Mouse (Mus musculus) hindbrain, embryonic 11.5 days (tissue): Measurements from ENCODE around the gene Gm39115. TPM values are rescaled to one million over a fixed set of nuclear protein-coding genes. Genes with fewer than 3 reads are reported as not detected.
A peak's percentile ranks its signal among the peaks of the same experiment; 100 is the strongest.
"Not testable (repeated sequence)": the region's sequence is repeated elsewhere in the genome, so short reads cannot be mapped to it uniquely, and the experiment has no call there.

Source experiments
- ATAC-seq: fragments of 200-750 bp; cut with Nextera tagmentation; 2 replicates; pipeline ENCODE4 v1.8.0; 2017; ENCODE audit warnings: mild to moderate bottlenecking, moderate TSS enrichment, moderate library complexity; ENCODE audit not compliant: low FRiP score
- DNase-seq: peaks from one replicate; pipeline ENCODE4 v3.0.0-alpha.2; 2015; ENCODE audit warnings: low spot score
- H3K27ac ChIP-seq: fragments of 300-500 bp; sonication (generic); 2 replicates; pipeline ENCODE4 v1.5.1; 2014; ENCODE audit warnings: mild to moderate bottlenecking, low read depth, low read length
- H3K27me3 ChIP-seq: fragments of 300-500 bp; sonication (generic); 2 replicates; pipeline ENCODE4 v1.6.1; 2014; ENCODE audit warnings: mild to moderate bottlenecking, low read length, moderate library complexity, mixed read lengths; ENCODE audit not compliant: control insufficient read depth, insufficient read depth
- H3K36me3 ChIP-seq: fragments of 300-500 bp; sonication (generic); 2 replicates; pipeline ENCODE4 v1.6.1; 2014; ENCODE audit warnings: mild to moderate bottlenecking, low read length, moderate library complexity, mixed read lengths; ENCODE audit not compliant: control insufficient read depth, insufficient read depth
- H3K4me1 ChIP-seq: fragments of 300-500 bp; sonication (generic); replicated peaks from 2 replicates; pipeline ENCODE4 v1.6.1; 2014; ENCODE audit warnings: low read length, mixed read lengths; ENCODE audit not compliant: control insufficient read depth, insufficient read depth
- H3K4me2 ChIP-seq: fragments of 300-500 bp; sonication (generic); replicated peaks from 2 replicates; pipeline ENCODE4 v1.6.1; 2014; ENCODE audit warnings: mild to moderate bottlenecking, low read depth, low read length
- H3K4me3 ChIP-seq: fragments of 300-500 bp; sonication (generic); 2 replicates; pipeline ENCODE4 v1.5.1; 2014; ENCODE audit warnings: low read depth, low read length
- H3K9ac ChIP-seq: fragments of 300-500 bp; sonication (generic); 2 replicates; pipeline ENCODE4 v1.6.1; 2014; ENCODE audit warnings: low read depth, low read length
- H3K9me3 ChIP-seq: fragments of 300-500 bp; sonication (generic); 2 replicates; pipeline ENCODE4 v1.6.1; 2016; ENCODE audit warnings: low read length; ENCODE audit not compliant: control insufficient read depth
- WGBS: fragments of 180-500 bp; shearing (Covaris S2); extraction: QIAGEN DNeasy Blood & Tissue Kit; methylation state at CpG from one replicate; pipeline ENCODE4 v1.1.7; 2014; 5-methylcytosine and 5-hydroxymethylcytosine counted together
- polyA plus RNA-seq: library from polyadenylated mRNA; unstranded; fragments of >200 nt; fragmentation: Nextera tagmentation; extraction: Ambion mirVana; gene quantifications from 2 replicates; pipeline ENCODE4 v1.2.1, GENCODE M21; 2014

The Gm39115 gene
- polyA plus RNA-seq, 1 experiment from 2014 or later, result not detected

GRCm38 (mm10) chr7:142120629-142121028, 15.2 kb downstream of the Gm39115 start, which contains the start of gene Gm45618:
Gm45618 (minus strand) TSS chr7:142120729.
- H3K9ac ChIP-seq, H3K4me1 ChIP-seq, H3K4me2 ChIP-seq, H3K36me3 ChIP-seq, H3K27me3 ChIP-seq, H3K9me3 ChIP-seq, H3K4me3 ChIP-seq, H3K27ac ChIP-seq, ATAC-seq, DNase-seq: not testable (repeated sequence)
- 100% methylated on average over 1 of the region's 1 CpGs for WGBS

GRCm38 (mm10) chr7:142119632-142120031, 16.2 kb downstream of the Gm39115 start:
- H3K36me3 ChIP-seq, result no peaks in the 10 kb centered on the region
- H3K4me3 ChIP-seq, result no peak overlapping the region
- H3K4me2 ChIP-seq, result no peak overlapping the region
- H3K4me1 ChIP-seq, result no peaks in the 10 kb centered on the region
- 24% methylated on average over 5 of the region's 5 CpGs for WGBS
- DNase-seq, result peak; percentile 28
- no peak for ATAC-seq
- no peak overlapping the region for H3K9ac ChIP-seq
- no peaks in the 10 kb centered on the region for H3K9me3 ChIP-seq
- H3K27ac ChIP-seq, result no peak overlapping the region
- no peaks in the 10 kb centered on the region for H3K27me3 ChIP-seq

- Histone ChIP-seq H3K4me1 (no peaks in the 10 kb centered on the region), H3K36me3 (no peaks in the 10 kb centered on the region), H3K9ac (no peak overlapping the region), H3K4me2 (no peak overlapping the region), H3K27ac (no peak overlapping the region), H3K27me3 (no peaks in the 10 kb centered on the region), H3K4me3 (no peak overlapping the region), H3K9me3 (no peaks in the 10 kb centered on the region)
- DNase-seq (no peak), ATAC-seq (no peak)
- 58% methylated on average over 5 of the region's 5 CpGs for WGBS
Measured at GRCm38 (mm10) chr7:142104747-142105146, 31.1 kb downstream of the Gm39115 start.

GRCm38 (mm10) chr7:142097776-142098175, 38.1 kb downstream of the Gm39115 start:
- no peak overlapping the region for H3K4me2 ChIP-seq
- ATAC-seq (peak; percentile 52), DNase-seq (peak; percentile 87)
- H3K36me3 ChIP-seq, result no peaks in the 10 kb centered on the region
- no peak overlapping the region for H3K9ac ChIP-seq
- no peak overlapping the region for H3K27ac ChIP-seq
- WGBS, result 9% methylated on average over 9 of the region's 9 CpGs
- no peaks in the 10 kb centered on the region for H3K9me3 ChIP-seq
- peaks cover 18% of the 10 kb centered on the region; the same call in 1 of the 2 replicates for H3K27me3 ChIP-seq
- peaks cover 7% of the 10 kb centered on the region; the same call in 1 of the 2 replicates for H3K4me1 ChIP-seq
- no peak overlapping the region for H3K4me3 ChIP-seq

GRCm38 (mm10) chr7:142096701-142097100, 39.1 kb downstream of the Gm39115 start:
- Histone ChIP-seq H3K4me2 (no peak overlapping the region), H3K9ac (no peak overlapping the region), H3K4me3 (no peak overlapping the region), H3K4me1 (peaks cover 16% of the 10 kb centered on the region), H3K27ac (no peak overlapping the region), H3K9me3 (no peaks in the 10 kb centered on the region), H3K27me3 (peaks cover 18% of the 10 kb centered on the region; the same call in 1 of the 2 replicates), H3K36me3 (no peaks in the 10 kb centered on the region)
- no peak for DNase-seq
- WGBS, result 83% methylated on average over 4 of the region's 4 CpGs
- no peak for ATAC-seq

- Histone ChIP-seq H3K4me2 (peak within 1 kb of the TSS; percentile 93), H3K4me1 (peaks cover 18% of the 10 kb centered on the region), H3K36me3 (no peaks in the 10 kb centered on the region), H3K4me3 (peak within 1 kb of the TSS; percentile 74), H3K27ac (peak within 1 kb of the TSS; percentile 86), H3K9me3 (no peaks in the 10 kb centered on the region), H3K9ac (peak within 1 kb of the TSS; percentile 89), H3K27me3 (peaks cover 18% of the 10 kb centered on the region; the same call in 1 of the 2 replicates)
- DNase-seq (peak; percentile 96), ATAC-seq (peak; percentile 88)
- under 1% methylated on average over 52 of the region's 63 CpGs for WGBS
Measured at GRCm38 (mm10) chr7:142095183-142095931, 40.5 kb downstream of the Gm39115 start, which contains the start of gene Dusp8. Dusp8 (minus strand) TSS chr7:142095843.

- Histone ChIP-seq H3K36me3 (no peaks in the 10 kb centered on the region), H3K9me3 (no peaks in the 10 kb centered on the region), H3K9ac (peak overlapping the region; percentile 89), H3K4me2 (peak overlapping the region; percentile 93), H3K4me1 (peaks cover 24% of the 10 kb centered on the region), H3K4me3 (peak overlapping the region; percentile 74), H3K27me3 (peaks cover 18% of the 10 kb centered on the region; the same call in 1 of the 2 replicates), H3K27ac (peak overlapping the region; percentile 86)
- DNase-seq (peak; percentile 62), ATAC-seq (peak; percentile 43)
- 0% methylated on average over 72 of the region's 89 CpGs for WGBS
Measured at GRCm38 (mm10) chr7:142094301-142095143, 41.3 kb downstream of the Gm39115 start.

GRCm38 (mm10) chr7:142093696-142094240, 42.1 kb downstream of the Gm39115 start:
- WGBS, result 27% methylated on average over 6 of the region's 6 CpGs
- no peak for DNase-seq
- H3K27me3 ChIP-seq, result peaks cover 18% of the 10 kb centered on the region; the same call in 1 of the 2 replicates
- H3K4me2 ChIP-seq, result peak overlapping the region; percentile 93
- ATAC-seq, result no peak
- peak overlapping the region; percentile 74 for H3K4me3 ChIP-seq
- H3K4me1 ChIP-seq, result peaks cover 29% of the 10 kb centered on the region
- H3K27ac ChIP-seq, result peak overlapping the region; percentile 86; the same call in 1 of the 2 replicates
- H3K9me3 ChIP-seq, result no peaks in the 10 kb centered on the region
- peak overlapping the region; percentile 89 for H3K9ac ChIP-seq
- no peaks in the 10 kb centered on the region for H3K36me3 ChIP-seq
